Mouse (Mus musculus) MEL (cell line): ENCODE data around the gene Zscan22.

ENCODE experiments used
- CTCF ChIP-seq, 3 experiments: IDR thresholded peaks in 2 of 3; conservative IDR thresholded peaks in 1 of 3; 2 replicates each; pipeline ENCODE4 v1.5.1; 2011 to 2012; ENCODE audit warnings: low read length in 3 of 3, low read depth in 2 of 3, mild to moderate bottlenecking in 2 of 3, improper control_type of control experiment in 1 of 3, inconsistent platforms in 1 of 3, mixed read lengths in 1 of 3, moderate library complexity in 1 of 3; ENCODE audit not compliant: control insufficient read depth in 1 of 3, insufficient read depth in 1 of 3, poor library complexity in 1 of 3, severe bottlenecking in 1 of 3
- EP300 ChIP-seq, 2 experiments: IDR thresholded peaks; 2 replicates each; pipeline ENCODE4 v1.6.1; 2011; ENCODE audit warnings: improper control_type of control experiment in 2 of 2, low read length in 2 of 2, low read depth in 1 of 2, mild to moderate bottlenecking in 1 of 2
- MAFK ChIP-seq: IDR thresholded peaks from 2 replicates; pipeline ENCODE4 v1.6.1; 2011; ENCODE audit warnings: low read depth, mild to moderate bottlenecking, low read length, improper control_type of control experiment, borderline replicate concordance
- MAX ChIP-seq: IDR thresholded peaks from 2 replicates; pipeline ENCODE4 v1.6.1; 2011; ENCODE audit warnings: low read length, improper control_type of control experiment
- MYC ChIP-seq: IDR thresholded peaks from 2 replicates; pipeline ENCODE4 v1.6.1; 2011; ENCODE audit warnings: low read depth, mild to moderate bottlenecking, low read length, improper control_type of control experiment, moderate library complexity
- NELFE ChIP-seq: IDR thresholded peaks from 2 replicates; pipeline ENCODE4 v1.6.1; 2011; ENCODE audit warnings: low read depth, low read length, improper control_type of control experiment
- POLR2A ChIP-seq, 2 experiments: IDR thresholded peaks; 2 replicates each; pipeline ENCODE4 v1.6.1; 2011 to 2012; ENCODE audit warnings: low read length in 2 of 2, mild to moderate bottlenecking in 2 of 2, control low read depth in 1 of 2, improper control_type of control experiment in 1 of 2, low read depth in 1 of 2, moderate library complexity in 1 of 2; ENCODE audit not compliant: control insufficient read depth in 1 of 2, insufficient read depth in 1 of 2, poor library complexity in 1 of 2
- UBTF ChIP-seq: IDR thresholded peaks from 2 replicates; pipeline ENCODE4 v1.6.1; 2012; ENCODE audit warnings: low read depth, mild to moderate bottlenecking, inconsistent platforms, low read length, improper control_type of control experiment, moderate library complexity, borderline replicate concordance; ENCODE audit not compliant: insufficient read depth
- USF1 ChIP-seq: IDR thresholded peaks from 2 replicates; pipeline ENCODE4 v1.6.1; 2014; ENCODE audit warnings: low read depth, mild to moderate bottlenecking, inconsistent platforms, low read length, improper control_type of control experiment, moderate library complexity
- ZKSCAN1 ChIP-seq: IDR thresholded peaks from 2 replicates; pipeline ENCODE4 v1.6.1; 2012; ENCODE audit warnings: low read depth, mild to moderate bottlenecking, inconsistent platforms, low read length, improper control_type of control experiment, moderate library complexity

- peak; percentile 9 to 59; a peak in 2 of 4 replicates for TF ChIP-seq POLR2A (IDR thresholded peaks at IDR 0.05; ENCODE audit: control insufficient read depth in 1 of 2, insufficient read depth in 1 of 2, low read depth in 1 of 2, low read length in 2 of 2, poor library complexity in 1 of 2)
- TF ChIP-seq CTCF (IDR thresholded peaks at IDR 0.05 in 2 of 3, conservative IDR thresholded peaks at IDR 0.05 in 1 of 3; ENCODE audit: control insufficient read depth in 1 of 3, insufficient read depth in 1 of 3, low read depth in 2 of 3, low read length in 3 of 3, poor library complexity in 1 of 3, severe bottlenecking in 1 of 3), result no peak
- no peak for TF ChIP-seq UBTF
- TF ChIP-seq MYC, result no peak
- TF ChIP-seq ZKSCAN1, result no peak
- TF ChIP-seq NELFE, result no peak
- no peak for TF ChIP-seq USF1
- TF ChIP-seq MAFK, result no peak
- TF ChIP-seq EP300 (IDR thresholded peaks at IDR 0.05; ENCODE audit: low read depth in 1 of 2, low read length in 2 of 2), result no peak
- TF ChIP-seq MAX, result no peak
Observed at GRCm38 (mm10) chr7:12927693-12928589, 30.3 kb downstream of the Zscan22 start.
